Mouse (Mus musculus): Measurements from ENCODE around the gene Tpra1. TPM values are rescaled to one million over a fixed set of nuclear protein-coding genes. Genes with fewer than 3 reads are reported as not detected.
A peak's percentile ranks its signal among the peaks of the same experiment; 100 is the strongest.

Tpra1 gene
- polyA plus RNA-seq, 1 experiment from 2014 or later: 75.1 TPM

GRCm38 (mm10) chr6:88873965-88874867, 27.8 kb upstream of the Tpra1 start:
- Histone ChIP-seq H3K4me1 (peaks cover 19% of the 10 kb centered on the region), H3K4me2 (peak overlapping the region; percentile 99), H3K27me3 (peaks cover 22% of the 10 kb centered on the region), H3K36me3 (no peaks in the 10 kb centered on the region), H3K9me3 (replicated peaks) (no peaks in the 10 kb centered on the region), H3K27ac (no peak overlapping the region), H3K4me3 (replicated peaks) (peak overlapping the region; percentile 73), H3K9ac (peak overlapping the region; percentile 79)
- 1% methylated on average over 74 of the region's 74 CpGs for WGBS
- ATAC-seq (replicated peaks; ENCODE audit: low FRiP score): peak; percentile 71

- Histone ChIP-seq H3K9me3 (replicated peaks) (no peaks in the 10 kb centered on the region), H3K36me3 (no peaks in the 10 kb centered on the region), H3K27ac (no peak within 1 kb of the TSS), H3K9ac (peak within 1 kb of the TSS; percentile 79), H3K4me3 (replicated peaks) (peak within 1 kb of the TSS; percentile 73), H3K4me1 (peaks cover 19% of the 10 kb centered on the region), H3K27me3 (peaks cover 22% of the 10 kb centered on the region), H3K4me2 (peak within 1 kb of the TSS; percentile 99)
- WGBS: 7% methylated on average over 48 of the region's 63 CpGs
- ATAC-seq (replicated peaks; ENCODE audit: low FRiP score): peak; percentile 72
Measured at GRCm38 (mm10) chr6:88874868-88875508, 27.1 kb upstream of the Tpra1 start, which contains the start of gene Podxl2. Gene Podxl2 (minus strand): TSS chr6:88875044.

GRCm38 (mm10) chr6:88879471-88879870, 22.6 kb upstream of the Tpra1 start:
- H3K27ac ChIP-seq: no peak overlapping the region

GRCm38 (mm10) chr6:88881334-88881733, 20.7 kb upstream of the Tpra1 start:
- H3K4me2 ChIP-seq: no peak overlapping the region
- no peak for ATAC-seq (replicated peaks; ENCODE audit: low FRiP score)
- no peaks in the 10 kb centered on the region for H3K4me1 ChIP-seq
- H3K36me3 ChIP-seq: peaks cover 59% of the 10 kb centered on the region
- H3K27me3 ChIP-seq: no peaks in the 10 kb centered on the region
- H3K27ac ChIP-seq: no peak overlapping the region
- 90% methylated on average over 7 of the region's 7 CpGs for WGBS
- H3K4me3 ChIP-seq (replicated peaks): no peak overlapping the region
- no peak overlapping the region for H3K9ac ChIP-seq
- H3K9me3 ChIP-seq (replicated peaks): no peaks in the 10 kb centered on the region

More at GRCm38 (mm10) chr6:88879471-88879870, 22.6 kb upstream of the Tpra1 start:
- no peak for ATAC-seq (replicated peaks; ENCODE audit: low FRiP score)
- peaks cover 14% of the 10 kb centered on the region for H3K27me3 ChIP-seq
- 71% methylated on average over 4 of the region's 4 CpGs for WGBS
- H3K4me3 ChIP-seq (replicated peaks): no peak overlapping the region
- H3K4me2 ChIP-seq: no peak overlapping the region
- H3K36me3 ChIP-seq: peaks cover 41% of the 10 kb centered on the region
- no peaks in the 10 kb centered on the region for H3K9me3 ChIP-seq (replicated peaks)
- H3K4me1 ChIP-seq: peaks cover 3% of the 10 kb centered on the region
- no peak overlapping the region for H3K9ac ChIP-seq

GRCm38 (mm10) chr6:88884195-88884594, 17.9 kb upstream of the Tpra1 start:
- H3K36me3 ChIP-seq: peaks cover 88% of the 10 kb centered on the region
- H3K27me3 ChIP-seq: no peaks in the 10 kb centered on the region
- no peak overlapping the region for H3K27ac ChIP-seq
- WGBS: 95% methylated on average over 10 of the region's 10 CpGs
- H3K4me1 ChIP-seq: no peaks in the 10 kb centered on the region
- no peak for ATAC-seq (replicated peaks; ENCODE audit: low FRiP score)
- no peak overlapping the region for H3K4me2 ChIP-seq
- no peak overlapping the region for H3K4me3 ChIP-seq (replicated peaks)
- H3K9me3 ChIP-seq (replicated peaks): no peaks in the 10 kb centered on the region
- no peak overlapping the region for H3K9ac ChIP-seq

GRCm38 (mm10) chr6:88884690-88885089, 17.4 kb upstream of the Tpra1 start:
- no peaks in the 10 kb centered on the region for H3K27me3 ChIP-seq
- no peaks in the 10 kb centered on the region for H3K9me3 ChIP-seq (replicated peaks)
- ATAC-seq (replicated peaks; ENCODE audit: low FRiP score): no peak
- H3K9ac ChIP-seq: no peak overlapping the region
- 97% methylated on average over 17 of the region's 17 CpGs for WGBS
- H3K4me1 ChIP-seq: no peaks in the 10 kb centered on the region
- H3K27ac ChIP-seq: no peak overlapping the region
- no peak overlapping the region for H3K4me3 ChIP-seq (replicated peaks)
- peaks cover 93% of the 10 kb centered on the region for H3K36me3 ChIP-seq
- no peak overlapping the region for H3K4me2 ChIP-seq

- Histone ChIP-seq H3K36me3 (peaks cover 98% of the 10 kb centered on the region), H3K4me1 (no peaks in the 10 kb centered on the region), H3K27ac (no peak overlapping the region), H3K4me2 (no peak overlapping the region), H3K4me3 (replicated peaks) (no peak overlapping the region), H3K9ac (no peak overlapping the region), H3K27me3 (no peaks in the 10 kb centered on the region), H3K9me3 (replicated peaks) (no peaks in the 10 kb centered on the region)
- ATAC-seq (replicated peaks; ENCODE audit: low FRiP score): no peak
- 94% methylated on average over 12 of the region's 12 CpGs for WGBS
Measured at GRCm38 (mm10) chr6:88885644-88886416, 16.2 kb upstream of the Tpra1 start.

- Histone ChIP-seq H3K4me3 (replicated peaks) (no peak overlapping the region), H3K9me3 (replicated peaks) (no peaks in the 10 kb centered on the region), H3K4me2 (no peak overlapping the region), H3K27me3 (no peaks in the 10 kb centered on the region), H3K4me1 (no peaks in the 10 kb centered on the region), H3K27ac (no peak overlapping the region), H3K36me3 (peaks cover 100% of the 10 kb centered on the region), H3K9ac (no peak overlapping the region)
- ATAC-seq (replicated peaks; ENCODE audit: low FRiP score): no peak
- 88% methylated on average over 2 of the region's 2 CpGs for WGBS
Measured at GRCm38 (mm10) chr6:88886417-88886967, 15.6 kb upstream of the Tpra1 start.

- ATAC-seq (replicated peaks; ENCODE audit: low FRiP score): no peak
- 88% methylated on average over 13 of the region's 13 CpGs for WGBS
Measured at GRCm38 (mm10) chr6:88889410-88890042, 12.5 kb upstream of the Tpra1 start.

GRCm38 (mm10) chr6:88890832-88891231, 11.2 kb upstream of the Tpra1 start:
- Histone ChIP-seq H3K36me3 (peaks cover 100% of the 10 kb centered on the region), H3K4me3 (replicated peaks) (no peak overlapping the region), H3K27me3 (no peaks in the 10 kb centered on the region), H3K4me1 (0 out of 2 replicates have a peak, but pooled peaks cover 2% of the 10 kb centered on the region), H3K9ac (no peak overlapping the region), H3K9me3 (replicated peaks) (no peaks in the 10 kb centered on the region), H3K27ac (no peak overlapping the region), H3K4me2 (no peak overlapping the region)
- no peak for ATAC-seq (replicated peaks; ENCODE audit: low FRiP score)
- 92% methylated on average over 7 of the region's 7 CpGs for WGBS

More at GRCm38 (mm10) chr6:88889410-88890042, 12.5 kb upstream of the Tpra1 start:
- Histone ChIP-seq H3K4me1 (no peaks in the 10 kb centered on the region), H3K4me2 (no peak overlapping the region), H3K27me3 (no peaks in the 10 kb centered on the region), H3K9ac (no peak overlapping the region), H3K36me3 (peaks cover 100% of the 10 kb centered on the region), H3K27ac (no peak overlapping the region), H3K9me3 (replicated peaks) (no peaks in the 10 kb centered on the region), H3K4me3 (replicated peaks) (no peak overlapping the region)

- H3K4me3 ChIP-seq (replicated peaks): no peak overlapping the region
- no peak overlapping the region for H3K27ac ChIP-seq
- H3K36me3 ChIP-seq: peaks cover 84% of the 10 kb centered on the region
- ATAC-seq (replicated peaks; ENCODE audit: low FRiP score): no peak
- H3K27me3 ChIP-seq: no peaks in the 10 kb centered on the region
- no peak overlapping the region for H3K4me2 ChIP-seq
- peaks cover 17% of the 10 kb centered on the region for H3K4me1 ChIP-seq
- 70% methylated on average over 5 of the region's 5 CpGs for WGBS
- no peaks in the 10 kb centered on the region for H3K9me3 ChIP-seq (replicated peaks)
- no peak overlapping the region for H3K9ac ChIP-seq
Measured at GRCm38 (mm10) chr6:88893559-88893958, 8.5 kb upstream of the Tpra1 start.

Data from kidney, embryonic 15.5 days (tissue).